Mouse (Mus musculus): ENCODE measurements around the gene Uox. TPM values are rescaled to one million over a fixed set of nuclear protein-coding genes. Genes with fewer than 3 reads are reported as not detected.

The Uox gene
- polyA plus RNA-seq, 1 experiment from 2014 or later, result 0.11 TPM

GRCm38 (mm10) chr3:146595440-146595839, 25.2 kb downstream of the Uox start:
- no peak overlapping the region for H3K9ac ChIP-seq (ENCODE audit: low read length)
- DNase-seq (ENCODE audit: low spot score, missing footprints) (no peak), ATAC-seq (ENCODE audit: low FRiP score) (no peak)
- no peaks in the 10 kb centered on the region for H3K27me3 ChIP-seq (ENCODE audit: control insufficient read depth, insufficient read depth, low read length)
- H3K4me1 ChIP-seq (ENCODE audit: control insufficient read depth, insufficient read depth, low read length), result no peaks in the 10 kb centered on the region
- H3K4me2 ChIP-seq, result no peak overlapping the region
- WGBS, result 91% methylated on average over 6 of the region's 6 CpGs
- H3K36me3 ChIP-seq (ENCODE audit: control insufficient read depth, insufficient read depth, low read length), result no peaks in the 10 kb centered on the region
- H3K9me3 ChIP-seq (ENCODE audit: control insufficient read depth, low read length), result no peaks in the 10 kb centered on the region
- H3K4me3 ChIP-seq (ENCODE audit: low read depth, low read length), result no peak overlapping the region
- H3K27ac ChIP-seq (ENCODE audit: low read depth, low read length), result no peak overlapping the region

GRCm38 (mm10) chr3:146596387-146596786, 26.2 kb downstream of the Uox start:
- Histone ChIP-seq H3K9ac (ENCODE audit: low read length) (no peak overlapping the region), H3K4me3 (ENCODE audit: low read depth, low read length) (no peak overlapping the region), H3K27ac (ENCODE audit: low read depth, low read length) (no peak overlapping the region), H3K27me3 (ENCODE audit: control insufficient read depth, insufficient read depth, low read length) (no peaks in the 10 kb centered on the region), H3K4me1 (ENCODE audit: control insufficient read depth, insufficient read depth, low read length) (no peaks in the 10 kb centered on the region), H3K9me3 (ENCODE audit: control insufficient read depth, low read length) (no peaks in the 10 kb centered on the region), H3K4me2 (no peak overlapping the region), H3K36me3 (ENCODE audit: control insufficient read depth, insufficient read depth, low read length) (no peaks in the 10 kb centered on the region)
- no peak for ATAC-seq (ENCODE audit: low FRiP score)
- no peak for DNase-seq (ENCODE audit: low spot score, missing footprints)
- WGBS, result 90% methylated on average over 8 of the region's 8 CpGs

- no peak overlapping the region for H3K4me3 ChIP-seq (ENCODE audit: low read depth, low read length)
- H3K27ac ChIP-seq (ENCODE audit: low read depth, low read length), result no peak overlapping the region
- WGBS, result 91% methylated on average over 7 of the region's 7 CpGs
- H3K9ac ChIP-seq (ENCODE audit: low read length), result no peak overlapping the region
- no peaks in the 10 kb centered on the region for H3K27me3 ChIP-seq (ENCODE audit: control insufficient read depth, insufficient read depth, low read length)
- H3K36me3 ChIP-seq (ENCODE audit: control insufficient read depth, insufficient read depth, low read length), result no peaks in the 10 kb centered on the region
- no peak overlapping the region for H3K4me2 ChIP-seq
- no peaks in the 10 kb centered on the region for H3K4me1 ChIP-seq (ENCODE audit: control insufficient read depth, insufficient read depth, low read length)
- DNase-seq (ENCODE audit: low spot score, missing footprints) (no peak), ATAC-seq (ENCODE audit: low FRiP score) (no peak)
- H3K9me3 ChIP-seq (ENCODE audit: control insufficient read depth, low read length), result no peaks in the 10 kb centered on the region
Measured at GRCm38 (mm10) chr3:146596864-146597263, 26.6 kb downstream of the Uox start.

- no peaks in the 10 kb centered on the region for H3K9me3 ChIP-seq (ENCODE audit: control insufficient read depth, low read length)
- no peak overlapping the region for H3K4me2 ChIP-seq
- no peaks in the 10 kb centered on the region for H3K36me3 ChIP-seq (ENCODE audit: control insufficient read depth, insufficient read depth, low read length)
- 89% methylated on average over 6 of the region's 6 CpGs for WGBS
- ATAC-seq (ENCODE audit: low FRiP score) (no peak), DNase-seq (ENCODE audit: low spot score, missing footprints) (no peak)
- no peak overlapping the region for H3K27ac ChIP-seq (ENCODE audit: low read depth, low read length)
- H3K27me3 ChIP-seq (ENCODE audit: control insufficient read depth, insufficient read depth, low read length), result no peaks in the 10 kb centered on the region
- no peak overlapping the region for H3K4me3 ChIP-seq (ENCODE audit: low read depth, low read length)
- H3K9ac ChIP-seq (ENCODE audit: low read length), result no peak overlapping the region
- no peaks in the 10 kb centered on the region for H3K4me1 ChIP-seq (ENCODE audit: control insufficient read depth, insufficient read depth, low read length)
Measured at GRCm38 (mm10) chr3:146598411-146598810, 28.2 kb downstream of the Uox start.

GRCm38 (mm10) chr3:146599198-146599900, 29.1 kb downstream of the Uox start:
- ATAC-seq (ENCODE audit: low FRiP score) (no peak), DNase-seq (ENCODE audit: low spot score, missing footprints) (no peak)
- no peak overlapping the region for H3K4me2 ChIP-seq

GRCm38 (mm10) chr3:146601205-146601604, 31.0 kb downstream of the Uox start:
- 93% methylated on average over 2 of the region's 2 CpGs for WGBS
- no peak overlapping the region for H3K4me2 ChIP-seq
- H3K27ac ChIP-seq (ENCODE audit: low read depth, low read length), result no peak overlapping the region
- no peaks in the 10 kb centered on the region for H3K36me3 ChIP-seq (ENCODE audit: control insufficient read depth, insufficient read depth, low read length)
- no peaks in the 10 kb centered on the region for H3K4me1 ChIP-seq (ENCODE audit: control insufficient read depth, insufficient read depth, low read length)
- H3K4me3 ChIP-seq (ENCODE audit: low read depth, low read length), result no peak overlapping the region
- H3K9me3 ChIP-seq (ENCODE audit: control insufficient read depth, low read length), result no peaks in the 10 kb centered on the region
- H3K9ac ChIP-seq (ENCODE audit: low read length), result no peak overlapping the region
- ATAC-seq (ENCODE audit: low FRiP score) (no peak), DNase-seq (ENCODE audit: low spot score, missing footprints) (no peak)
- H3K27me3 ChIP-seq (ENCODE audit: control insufficient read depth, insufficient read depth, low read length), result no peaks in the 10 kb centered on the region

More at GRCm38 (mm10) chr3:146599198-146599900, 29.1 kb downstream of the Uox start:
- Histone ChIP-seq H3K9ac (ENCODE audit: low read length) (no peak overlapping the region), H3K27me3 (ENCODE audit: control insufficient read depth, insufficient read depth, low read length) (no peaks in the 10 kb centered on the region), H3K27ac (ENCODE audit: low read depth, low read length) (no peak overlapping the region), H3K9me3 (ENCODE audit: control insufficient read depth, low read length) (no peaks in the 10 kb centered on the region), H3K4me3 (ENCODE audit: low read depth, low read length) (no peak overlapping the region), H3K4me1 (ENCODE audit: control insufficient read depth, insufficient read depth, low read length) (no peaks in the 10 kb centered on the region), H3K36me3 (ENCODE audit: control insufficient read depth, insufficient read depth, low read length) (no peaks in the 10 kb centered on the region)
- 93% methylated on average over 6 of the region's 6 CpGs for WGBS

- H3K36me3 ChIP-seq (ENCODE audit: control insufficient read depth, insufficient read depth, low read length), result no peaks in the 10 kb centered on the region
- H3K27me3 ChIP-seq (ENCODE audit: control insufficient read depth, insufficient read depth, low read length), result no peaks in the 10 kb centered on the region
- no peak overlapping the region for H3K27ac ChIP-seq (ENCODE audit: low read depth, low read length)
- H3K4me1 ChIP-seq (ENCODE audit: control insufficient read depth, insufficient read depth, low read length), result no peaks in the 10 kb centered on the region
- DNase-seq (ENCODE audit: low spot score, missing footprints) (no peak), ATAC-seq (ENCODE audit: low FRiP score) (no peak)
- no peak overlapping the region for H3K4me3 ChIP-seq (ENCODE audit: low read depth, low read length)
- H3K4me2 ChIP-seq, result no peak overlapping the region
- WGBS, result 92% methylated on average over 3 of the region's 3 CpGs
- no peak overlapping the region for H3K9ac ChIP-seq (ENCODE audit: low read length)
- H3K9me3 ChIP-seq (ENCODE audit: control insufficient read depth, low read length), result no peaks in the 10 kb centered on the region
Measured at GRCm38 (mm10) chr3:146602531-146602930, 32.3 kb downstream of the Uox start.

- Histone ChIP-seq H3K4me1 (ENCODE audit: control insufficient read depth, insufficient read depth, low read length) (no peaks in the 10 kb centered on the region), H3K36me3 (ENCODE audit: control insufficient read depth, insufficient read depth, low read length) (no peaks in the 10 kb centered on the region), H3K9ac (ENCODE audit: low read length) (no peak overlapping the region), H3K27ac (ENCODE audit: low read depth, low read length) (no peak overlapping the region), H3K4me3 (ENCODE audit: low read depth, low read length) (no peak overlapping the region), H3K27me3 (ENCODE audit: control insufficient read depth, insufficient read depth, low read length) (no peaks in the 10 kb centered on the region), H3K4me2 (no peak overlapping the region), H3K9me3 (ENCODE audit: control insufficient read depth, low read length) (no peaks in the 10 kb centered on the region)
- ATAC-seq (ENCODE audit: low FRiP score) (no peak), DNase-seq (ENCODE audit: low spot score, missing footprints) (no peak)
- 88% methylated on average over 9 of the region's 9 CpGs for WGBS
Measured at GRCm38 (mm10) chr3:146604647-146605046, 34.4 kb downstream of the Uox start.

- no peak for DNase-seq (ENCODE audit: low spot score, missing footprints)
Measured at GRCm38 (mm10) chr3:146607368-146607767, 37.1 kb downstream of the Uox start.

More at GRCm38 (mm10) chr3:146607368-146607767, 37.1 kb downstream of the Uox start:
- Histone ChIP-seq H3K27me3 (ENCODE audit: control insufficient read depth, insufficient read depth, low read length) (no peaks in the 10 kb centered on the region), H3K4me3 (ENCODE audit: low read depth, low read length) (no peak overlapping the region), H3K4me1 (ENCODE audit: control insufficient read depth, insufficient read depth, low read length) (no peaks in the 10 kb centered on the region), H3K4me2 (no peak overlapping the region), H3K36me3 (ENCODE audit: control insufficient read depth, insufficient read depth, low read length) (no peaks in the 10 kb centered on the region), H3K9me3 (ENCODE audit: control insufficient read depth, low read length) (no peaks in the 10 kb centered on the region), H3K9ac (ENCODE audit: low read length) (no peak overlapping the region), H3K27ac (ENCODE audit: low read depth, low read length) (no peak overlapping the region)
- ATAC-seq (ENCODE audit: low FRiP score), result no peak
- 40% methylated on average over 1 of the region's 1 CpGs for WGBS

All from midbrain, embryonic 11.5 days (tissue).